Comparison of ENCODE assay signal across 17 mouse cellular contexts in the genomic region with DNA sequence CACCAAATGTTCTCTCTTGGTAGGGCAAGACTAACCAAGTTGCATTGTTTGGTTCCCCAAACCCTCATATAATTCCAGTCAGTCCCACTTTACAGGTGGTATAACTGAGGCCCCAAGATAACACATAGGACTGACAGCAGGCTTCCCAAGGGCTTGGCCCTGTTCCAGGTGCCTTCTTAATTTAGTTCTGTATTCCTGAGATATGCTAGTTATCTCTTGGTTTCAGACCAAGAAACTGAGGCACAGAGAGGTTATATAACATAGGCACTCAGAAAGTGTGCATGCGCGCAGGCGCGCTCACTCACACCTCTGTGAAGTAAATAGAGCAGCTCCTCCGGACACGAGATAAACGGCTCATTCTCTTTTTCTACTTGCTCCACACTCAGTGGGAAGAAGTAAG.
"Had no signal": no experiment of that assay in that cellular context is flagged by ENCODE, and none has a peak within 500 bp of the region (broad histone marks: within the 10 kb centered on the region; RNA-seq: fewer than 3 reads in every experiment).

No protein-coding gene starts in this region.

- H3K9me3 ChIP-seq: limb, embryonic 10.5 days; limb, embryonic 13.5 days; liver, embryonic 12.5 days; liver, embryonic 15.5 days; lung, embryonic 15.5 days; megakaryocyte, embryonic 14.5 days had no signal

- H3K9ac ChIP-seq: limb, embryonic 13.5 days; liver, embryonic 12.5 days; liver, embryonic 15.5 days; lung, embryonic 15.5 days had no signal

- DNase-seq: kidney, postnatal 25 days; layer of hippocampus, adult 9-11 months; liver; lung, adult 18-20 months; lung, postnatal 10 days; lung, postnatal 36 days; midbrain, embryonic 14.5 days; thymus, postnatal 25 days had no signal

- ATAC-seq: liver, embryonic 12.5 days had no signal

- H3K4me3 ChIP-seq: layer of hippocampus, adult 2 months; limb, embryonic 10.5 days; limb, embryonic 13.5 days; liver, embryonic 12.5 days; liver, embryonic 15.5 days; lung, embryonic 15.5 days; megakaryocyte, embryonic 14.5 days had no signal

- H3K27ac ChIP-seq: kidney, postnatal 0 days; layer of hippocampus, adult 2 months; liver, embryonic 12.5 days; liver, embryonic 15.5 days had no signal

- H3K27me3 ChIP-seq: limb, embryonic 13.5 days; lung, embryonic 15.5 days had no signal

- H3K36me3 ChIP-seq: liver, embryonic 12.5 days; liver, embryonic 15.5 days had no signal

- H3K4me2 ChIP-seq: liver, embryonic 12.5 days; liver, embryonic 15.5 days; lung, embryonic 15.5 days; midbrain, embryonic 11.5 days had no signal
